Mouse (Mus musculus): Measurements from ENCODE around the gene Trpc3. TPM values are rescaled to one million over a fixed set of nuclear protein-coding genes. Genes with fewer than 3 reads are reported as not detected.
A peak's percentile ranks its signal among the peaks of the same experiment; 100 is the strongest.

The Trpc3 gene
- total and polyA plus RNA-seq, 3 experiments: not detected

GRCm38 (mm10) chr3:36571827-36572378 is 118.1 kb downstream of the Trpc3 start, which contains the start of gene Ccna2:
Gene Ccna2 (minus strand): TSS chr3:36572150.
- no peak for TF ChIP-seq MAFK (IDR thresholded peaks at IDR 0.05; ENCODE audit: borderline replicate concordance, low read depth, low read length)
- TF ChIP-seq TBP (IDR thresholded peaks at IDR 0.05; ENCODE audit: low read depth, low read length): peak; percentile 57; the same call in 1 of the 2 replicates
- peak; percentile 8; the same call in 1 of the 2 replicates for TF ChIP-seq ELF1 (IDR thresholded peaks at IDR 0.05; ENCODE audit: low read depth, low read length)
- no peak for TF ChIP-seq CHD2 (IDR thresholded peaks at IDR 0.05; ENCODE audit: low read length)
- TF ChIP-seq TCF12 (IDR thresholded peaks at IDR 0.05; ENCODE audit: low read depth, low read length): 0 out of 2 replicates have a peak, but pooled peaks have one; percentile 36
- TF ChIP-seq SIN3A (IDR thresholded peaks at IDR 0.05; ENCODE audit: low read length): peak; percentile 96; the same call in 1 of the 2 replicates
- TF ChIP-seq POLR2AphosphoS5 (IDR thresholded peaks at IDR 0.05; ENCODE audit: borderline replicate concordance, low read depth, low read length): no peak
- peak; percentile 88 for TF ChIP-seq HCFC1 (IDR thresholded peaks at IDR 0.05; ENCODE audit: low read depth, low read length)
- TF ChIP-seq MAX (IDR thresholded peaks at IDR 0.05; ENCODE audit: low read length): peak; percentile 66
- no peak for TF ChIP-seq MYC (IDR thresholded peaks at IDR 0.05; ENCODE audit: low read depth, low read length)
- no peak for TF ChIP-seq GABPA (IDR thresholded peaks at IDR 0.05; ENCODE audit: low read depth, low read length)
- no peak for TF ChIP-seq MEF2A (IDR thresholded peaks at IDR 0.05; ENCODE audit: extremely low read depth, insufficient replicate concordance, low read depth, low read length, poor library complexity, severe bottlenecking)
- TF ChIP-seq MAZ (IDR thresholded peaks at IDR 0.05; ENCODE audit: low read depth, low read length): peak; percentile 60; the same call in 1 of the 2 replicates
- TF ChIP-seq MXI1 (IDR thresholded peaks at IDR 0.05; ENCODE audit: low read depth, low read length): peak; percentile 89
- peak; percentile 22; the same call in 1 of the 2 replicates for TF ChIP-seq RAD21 (IDR thresholded peaks at IDR 0.05; ENCODE audit: low read depth, low read length)
- peak; percentile 93 to 94 for TF ChIP-seq POLR2A (IDR thresholded peaks at IDR 0.05; ENCODE audit: control insufficient read depth in 1 of 2, insufficient read depth in 1 of 2, low read depth in 1 of 2, low read length in 2 of 2, poor library complexity in 1 of 2)
- TF ChIP-seq POLR2AphosphoS2 (IDR thresholded peaks at IDR 0.05; ENCODE audit: low read length): peak; percentile 86
- TF ChIP-seq E2F4 (IDR thresholded peaks at IDR 0.05; ENCODE audit: borderline replicate concordance, low read depth, low read length): peak; percentile 81; the same call in 1 of the 2 replicates
- TF ChIP-seq EP300 (IDR thresholded peaks at IDR 0.05; ENCODE audit: low read depth in 1 of 2, low read length in 2 of 2): no peak
- TF ChIP-seq ZNF384 (IDR thresholded peaks at IDR 0.05; ENCODE audit: low read depth, low read length): no peak
- TF ChIP-seq ZMIZ1 (IDR thresholded peaks at IDR 0.05; ENCODE audit: low read depth, low read length): peak; percentile 85
- 0 out of 2 replicates have a peak, but pooled peaks have one; percentile 19 for TF ChIP-seq ETS1 (IDR thresholded peaks at IDR 0.05; ENCODE audit: low read depth, low read length)
- TF ChIP-seq CTCF (IDR thresholded peaks at IDR 0.05 in 2 of 3, conservative IDR thresholded peaks at IDR 0.05 in 1 of 3; ENCODE audit: control insufficient read depth in 1 of 3, insufficient read depth in 1 of 3, low read depth in 2 of 3, low read length in 3 of 3, poor library complexity in 1 of 3, severe bottlenecking in 1 of 3): peak; percentile 39 to 72 (median 72); a peak in 5 of 6 replicates
- no peak for TF ChIP-seq BHLHE40 (IDR thresholded peaks at IDR 0.05; ENCODE audit: borderline replicate concordance, low read depth, low read length)
- peak; percentile 94 for TF ChIP-seq NELFE (IDR thresholded peaks at IDR 0.05; ENCODE audit: low read depth, low read length)
- no peak for TF ChIP-seq UBTF (IDR thresholded peaks at IDR 0.05; ENCODE audit: borderline replicate concordance, insufficient read depth, low read depth, low read length)
- peak; percentile 90 for TF ChIP-seq NRF1 (IDR thresholded peaks at IDR 0.05; ENCODE audit: insufficient read depth, low read depth, low read length, poor library complexity, severe bottlenecking)
- TF ChIP-seq SMC3 (IDR thresholded peaks at IDR 0.05; ENCODE audit: low read depth, low read length): peak; percentile 57
- peaks cover 18 to 19% of the 10 kb centered on the region in 2 experiments for H3K36me3 ChIP-seq (ENCODE audit: control insufficient read depth in 1 of 2, insufficient read depth in 2 of 2, low read length in 2 of 2)
- H3K9me3 ChIP-seq (replicated peaks; ENCODE audit: insufficient read depth, low read length): no peaks in the 10 kb centered on the region
- H3K27me3 ChIP-seq (ENCODE audit: control insufficient read depth in 1 of 2, insufficient read depth in 2 of 2, low read length in 2 of 2): peaks cover 2 to 4% of the 10 kb centered on the region in 2 experiments
- peak; percentile 99 for DNase-seq (ENCODE audit: low read depth, low spot score)
- H3K27ac ChIP-seq (ENCODE audit: control insufficient read depth, low read depth, low read length): peak within 1 kb of the TSS; percentile 56
- H3K4me3 ChIP-seq (ENCODE audit: control insufficient read depth in 1 of 2, insufficient read depth in 1 of 2, low read depth in 2 of 2, low read length in 2 of 2): peak within 1 kb of the TSS; percentile 95 to 98
- peaks cover 22% of the 10 kb centered on the region for H3K79me2 ChIP-seq (ENCODE audit: control insufficient read depth, insufficient read depth, low read length, poor library complexity)
- H3K4me1 ChIP-seq (ENCODE audit: control insufficient read depth in 1 of 2, insufficient read depth in 2 of 2, low read length in 2 of 2): peaks cover 0 to 5% of the 10 kb centered on the region in 2 experiments; a peak in 2 of 4 replicates
- peak within 1 kb of the TSS; percentile 91 for H3K9ac ChIP-seq (ENCODE audit: control insufficient read depth, low read depth, low read length, poor library complexity, severe bottlenecking)

All from MEL (cell line).